Mouse (Mus musculus) frontal cortex, postnatal 36 days (tissue): ENCODE results near the gene Cant1.
"Not testable (repeated sequence)": the region's sequence is repeated elsewhere in the genome, so short reads cannot be mapped to it uniquely, and the experiment has no call there.

Source experiments
- DNase-seq, 2 experiments: peaks; one replicate each; pipeline ENCODE4 v3.0.0; 2022; ENCODE audit warnings: low spot score in 2 of 2

The Cant1 gene

GRCm38 (mm10) chr11:118408051-118408740 is 10.7 kb downstream of the Cant1 start:
- no peak for DNase-seq

- DNase-seq, result no peak
These were observed 11.5 kb downstream of the Cant1 start for GRCm38 (mm10) chr11:118407318-118407910.

- no peak for DNase-seq
These were observed 12.4 kb downstream of the Cant1 start for GRCm38 (mm10) chr11:118406521-118406920.

- DNase-seq, result no peak
These were observed 13.6 kb downstream of the Cant1 start for GRCm38 (mm10) chr11:118405311-118405710.

- DNase-seq, result no peak
These were observed 14.7 kb downstream of the Cant1 start for GRCm38 (mm10) chr11:118403951-118404899.

GRCm38 (mm10) chr11:118403183-118403582 is 15.7 kb downstream of the Cant1 start:
- no peak for DNase-seq

- DNase-seq, result peak; percentile 31 to 66
These were observed 17.1 kb downstream of the Cant1 start, which contains the start of gene Lgals3bp for GRCm38 (mm10) chr11:118401760-118402280. Gene Lgals3bp (minus strand): TSS chr11:118402092.

GRCm38 (mm10) chr11:118401195-118401594 is 17.7 kb downstream of the Cant1 start:
- no peak for DNase-seq

GRCm38 (mm10) chr11:118400566-118400936 is 18.3 kb downstream of the Cant1 start:
- no peak for DNase-seq

- no peak for DNase-seq
These were observed 18.9 kb downstream of the Cant1 start for GRCm38 (mm10) chr11:118399891-118400565.

GRCm38 (mm10) chr11:118397806-118398530 is 20.9 kb downstream of the Cant1 start:
- DNase-seq, result no peak

GRCm38 (mm10) chr11:118394538-118394937 is 24.3 kb downstream of the Cant1 start:
- DNase-seq, result no peak

GRCm38 (mm10) chr11:118393991-118394390 is 24.9 kb downstream of the Cant1 start:
- no peak for DNase-seq

GRCm38 (mm10) chr11:118387816-118388215 is 31.1 kb downstream of the Cant1 start:
- DNase-seq, result not testable (repeated sequence)

GRCm38 (mm10) chr11:118379251-118380009 is 39.5 kb downstream of the Cant1 start:
- DNase-seq, result peak; percentile 83 to 84

GRCm38 (mm10) chr11:118378656-118379055 is 40.2 kb downstream of the Cant1 start:
- no peak for DNase-seq

- DNase-seq, result not testable (repeated sequence)
These were observed 42.6 kb downstream of the Cant1 start for GRCm38 (mm10) chr11:118376323-118376722.

- no peak for DNase-seq
These were observed 43.0 kb downstream of the Cant1 start for GRCm38 (mm10) chr11:118375881-118376280.

GRCm38 (mm10) chr11:118375461-118375860 is 43.4 kb downstream of the Cant1 start:
- no peak for DNase-seq

GRCm38 (mm10) chr11:118375006-118375405 is 43.9 kb downstream of the Cant1 start:
- no peak for DNase-seq
